Mouse (Mus musculus) cerebellum, postnatal 10 days (tissue): ENCODE measurements at regions not wholly inside any gene's neighbourhood (a gene's known extent, or its start where the extent isn't known, plus 50 kb on each side); places are given as distances from the start of the nearest gene placed in this dataset.
"Not testable (repeated sequence)": the region's sequence is repeated elsewhere in the genome, so short reads cannot be mapped to it uniquely, and the experiment has no call there.

Experiments
- DNase-seq, 2 experiments: peaks; one replicate each; pipeline ENCODE4 v3.0.0; 2021; ENCODE audit warnings: mixed read lengths in 2 of 2

DNA sequence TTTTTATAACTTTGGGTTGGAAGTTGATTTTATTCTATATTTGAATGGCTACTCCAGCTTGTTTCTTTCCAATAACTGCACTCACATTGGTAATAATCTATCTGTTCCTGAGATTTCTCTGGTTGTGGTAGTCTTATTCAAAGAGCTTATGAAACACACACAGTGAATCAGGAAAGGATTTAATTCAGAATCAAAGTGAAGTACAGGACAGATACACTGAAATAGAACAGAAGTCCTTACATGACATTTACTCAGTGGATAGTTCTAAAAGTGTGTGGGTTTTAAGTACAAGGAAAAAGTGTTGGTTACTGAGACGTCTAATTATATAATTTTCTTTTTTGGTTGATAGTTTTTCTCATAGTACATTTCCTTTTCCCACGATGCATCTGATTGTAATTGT lies 859.7 kb downstream of the Rpia start:
- DNase-seq: no peak

GRCm38 (mm10) chr6:69914781-69915180 lies 877.3 kb downstream of the Rpia start:
- DNase-seq: no peak

DNA sequence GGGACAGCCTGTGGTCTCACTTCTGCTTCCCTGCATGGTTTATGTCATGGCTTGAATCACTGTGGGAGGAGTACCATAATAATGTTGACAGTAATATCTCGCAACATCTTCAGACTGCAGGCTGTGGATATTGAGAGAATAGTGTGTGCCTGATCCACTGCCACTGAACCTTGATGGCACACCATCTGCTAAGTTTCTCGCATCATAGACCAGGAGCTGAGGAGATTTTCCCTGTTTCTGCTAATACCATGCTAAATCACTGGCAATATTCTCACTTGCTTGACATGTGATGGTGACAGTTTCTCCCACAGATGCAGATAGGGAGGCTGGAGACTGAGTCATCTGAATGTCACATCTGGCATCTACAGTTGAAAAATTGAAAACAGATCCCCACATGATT lies 912.7 kb downstream of the Rpia start:
- no peak for DNase-seq

DNA sequence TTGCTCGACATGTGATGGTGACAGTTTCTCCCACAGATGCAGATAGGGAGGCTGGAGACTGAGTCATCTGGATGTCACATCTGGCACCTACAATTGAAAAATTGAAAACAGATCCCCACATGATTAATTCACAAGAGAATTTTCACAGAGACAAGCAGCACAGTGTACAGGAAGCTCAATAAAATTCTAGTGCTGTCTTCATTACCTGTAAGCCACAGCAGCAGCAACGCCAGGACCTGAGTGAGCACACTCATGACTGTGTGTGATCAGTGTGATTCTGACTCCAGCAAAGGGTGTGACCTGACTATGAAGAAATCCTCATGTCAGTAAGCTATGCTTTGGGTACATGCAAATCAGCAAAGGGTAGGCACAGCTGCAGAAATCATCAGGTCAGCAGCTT lies 933.4 kb downstream of the Rpia start:
- DNase-seq: not testable (repeated sequence)

- DNase-seq: peak in 1 of 2 experiments; percentile 0
These were observed 963.4 kb downstream of the Rpia start for GRCm38 (mm10) chr6:69828640-69829039.

GRCm38 (mm10) chr6:69814972-69815371 lies 977.1 kb downstream of the Rpia start:
- not testable (repeated sequence) for DNase-seq

GRCm38 (mm10) chr6:69814373-69814772 lies 977.7 kb downstream of the Rpia start:
- DNase-seq: not testable (repeated sequence)

- DNase-seq: not testable (repeated sequence)
These were observed 1011.7 kb downstream of the Rpia start for GRCm38 (mm10) chr6:69780330-69780729.

GRCm38 (mm10) chr6:69777322-69777721 lies 1014.7 kb downstream of the Rpia start:
- DNase-seq: not testable (repeated sequence)

GRCm38 (mm10) chr6:69764861-69765260 lies 1027.2 kb downstream of the Rpia start:
- DNase-seq: no peak

DNA sequence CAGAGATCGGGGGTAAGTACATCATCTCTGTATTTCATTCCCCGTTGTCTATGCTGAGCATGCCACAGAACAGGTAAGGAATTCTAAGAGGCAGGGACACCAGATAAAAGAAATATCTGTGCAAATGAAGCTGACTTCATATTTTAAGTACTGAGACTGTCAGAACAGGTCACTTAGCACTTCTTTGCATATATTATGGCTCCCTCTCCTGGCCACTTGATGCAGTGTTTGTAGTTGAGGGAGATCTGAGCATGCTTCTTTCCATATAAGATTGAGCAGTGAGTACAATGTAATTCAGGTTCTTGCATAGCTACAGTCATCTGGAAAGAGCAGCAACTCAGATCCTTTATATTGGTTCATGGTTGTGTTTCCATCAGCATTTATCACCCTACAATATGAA lies 1033.4 kb downstream of the Rpia start:
- DNase-seq: peak; percentile 0 to 2

DNA sequence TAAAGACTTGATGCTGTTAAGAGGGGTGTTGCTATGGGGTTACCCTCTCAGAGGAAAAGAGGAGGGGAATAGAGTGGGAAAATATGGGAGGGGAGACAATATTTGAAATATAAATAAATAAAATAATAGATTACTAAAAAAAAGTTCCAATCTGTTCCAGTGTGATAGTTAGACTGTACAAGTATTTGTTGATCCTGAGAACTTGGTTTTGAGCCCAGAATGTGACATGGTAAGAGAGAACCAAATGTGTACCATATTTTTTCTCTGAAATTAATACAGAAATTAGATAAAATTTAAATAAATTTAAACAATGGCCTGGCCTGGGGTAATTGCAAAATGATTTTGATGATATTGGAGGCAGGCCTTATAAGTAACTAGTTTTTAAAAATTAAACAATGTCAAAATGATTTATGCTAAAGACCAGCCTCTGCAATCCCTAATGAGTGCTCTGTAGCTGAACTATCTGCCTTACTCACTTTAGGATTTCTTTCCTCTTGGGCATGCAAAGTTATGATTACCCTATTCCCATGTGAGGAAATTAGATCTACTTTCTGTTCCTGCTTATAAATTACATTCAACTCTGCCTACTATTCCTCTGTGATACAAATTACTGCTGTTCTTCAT lies 1052.9 kb downstream of the Rpia start:
- no peak for DNase-seq

GRCm38 (mm10) chr6:69732866-69733265 lies 1059.2 kb downstream of the Rpia start:
- not testable (repeated sequence) for DNase-seq

- DNase-seq: no peak
These were observed 1065.7 kb downstream of the Rpia start for GRCm38 (mm10) chr6:69726362-69726761.

DNA sequence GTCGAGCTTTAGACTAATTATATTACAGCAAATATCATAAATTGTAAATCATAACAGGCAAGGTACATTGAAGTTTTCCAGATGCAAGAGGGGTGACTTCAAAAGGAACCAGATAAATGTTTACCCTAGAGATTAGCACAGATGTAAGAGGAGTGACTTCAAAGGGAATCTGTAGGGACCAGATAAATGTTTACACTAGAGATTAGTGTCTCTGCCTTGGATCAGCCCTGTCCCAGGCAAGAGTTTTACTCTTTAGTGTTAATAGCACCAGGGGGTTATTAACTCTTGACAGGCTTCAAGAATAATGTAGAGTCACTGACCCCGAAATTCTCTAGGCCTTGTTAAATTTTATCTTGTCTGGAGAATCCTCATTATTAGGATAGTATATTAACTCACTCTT lies 1089.2 kb downstream of the Rpia start:
- DNase-seq: not testable (repeated sequence)

- DNase-seq: no peak
These were observed 1110.9 kb downstream of the Rpia start for GRCm38 (mm10) chr6:69681172-69681571.

GRCm38 (mm10) chr6:69662426-69662825 lies 1129.6 kb downstream of the Rpia start:
- DNase-seq: not testable (repeated sequence)
